ENCODE assay signal across 17 mouse cellular contexts in the genomic region with DNA sequence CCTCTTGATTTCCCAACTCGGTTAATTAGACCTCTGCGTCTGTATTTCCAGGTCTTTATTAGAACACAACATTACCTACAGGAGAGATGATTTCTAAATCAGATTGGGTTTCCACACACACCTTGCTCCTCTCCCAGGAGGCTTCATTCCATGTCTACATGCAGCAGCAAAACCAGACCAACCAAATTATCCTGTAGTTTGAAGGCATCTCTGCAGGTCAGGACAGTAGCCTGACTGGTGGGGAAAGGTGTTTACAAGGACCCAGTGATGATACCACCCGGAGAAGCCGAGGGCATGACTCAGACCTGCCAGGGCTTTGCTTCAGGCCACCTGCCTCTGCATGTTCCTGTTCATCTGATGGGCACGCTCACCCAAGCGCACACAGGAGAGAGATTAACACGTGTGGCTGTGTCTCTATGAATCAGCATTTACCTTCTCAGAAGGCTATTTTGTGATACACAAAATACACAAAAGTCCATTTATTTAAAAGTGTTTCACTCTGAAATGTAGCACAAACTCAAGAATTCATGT.
DNase-seq lines count a peak whose midpoint lies in the region; ATAC-seq lines count a peak whose summit lies in the region.
"Had no signal": no experiment of that assay in that cellular context is flagged by ENCODE, and none has a peak within 500 bp of the region (broad histone marks: within the 10 kb centered on the region; RNA-seq: fewer than 3 reads in every experiment).

No protein-coding gene starts in this region.

- H3K9me3 ChIP-seq in limb, embryonic 12.5 days: no peaks in the 10 kb centered on the region
- H3K9me3 ChIP-seq in limb, embryonic 10.5 days (replicated peaks): no peaks in the 10 kb centered on the region
- no peaks in the 10 kb centered on the region for H3K9me3 ChIP-seq in forebrain, embryonic 16.5 days (ENCODE audit: control insufficient read depth, low read length)
- H3K9me3 ChIP-seq: heart, embryonic 10.5 days; midbrain, embryonic 13.5 days had no signal

- no peaks in the 10 kb centered on the region for H3K27me3 ChIP-seq in limb, embryonic 12.5 days
- peaks cover 5% of the 10 kb centered on the region; the same call in 1 of the 2 replicates for H3K27me3 ChIP-seq in limb, embryonic 10.5 days (ENCODE audit: low read depth, poor library complexity, severe bottlenecking)
- H3K27me3 ChIP-seq in forebrain, embryonic 16.5 days (replicated peaks; ENCODE audit: control insufficient read depth, insufficient read depth, low read length): no peaks in the 10 kb centered on the region
- H3K27me3 ChIP-seq: midbrain, embryonic 13.5 days had no signal

- whole genome bisulfite sequencing in limb, embryonic 12.5 days: 79% methylated on average over 7 of the region's 7 CpGs
- WGBS in limb, embryonic 10.5 days: 86% methylated on average over 7 of the region's 7 CpGs
- WGBS in forebrain, embryonic 16.5 days: 50% methylated on average over 7 of the region's 7 CpGs

- H3K4me1 ChIP-seq in limb, embryonic 12.5 days (replicated peaks): peaks cover 48% of the 10 kb centered on the region
- peaks cover 31% of the 10 kb centered on the region for H3K4me1 ChIP-seq in limb, embryonic 10.5 days
- H3K4me1 ChIP-seq in forebrain, embryonic 16.5 days (replicated peaks; ENCODE audit: control insufficient read depth, insufficient read depth, low read length): peaks cover 28% of the 10 kb centered on the region
- H3K4me1 ChIP-seq: heart, embryonic 10.5 days had no signal

- no peak overlapping the region for H3K4me3 ChIP-seq in limb, embryonic 12.5 days (replicated peaks)
- H3K4me3 ChIP-seq in limb, embryonic 10.5 days: no peak overlapping the region
- H3K4me3 ChIP-seq in forebrain, embryonic 16.5 days (replicated peaks; ENCODE audit: low read length): no peak overlapping the region
- H3K4me3 ChIP-seq: heart, embryonic 10.5 days; midbrain, embryonic 13.5 days had no signal

- no peak for DNase-seq in limb, embryonic 10.5 days (ENCODE audit: low spot score)
- DNase-seq in brain, adult 2 months (ENCODE audit: low read depth, low spot score): peak; percentile 42
- DNase-seq in cerebellum, postnatal 25 days: peak; percentile 45 to 56
- no peak for DNase-seq in right cerebral cortex, postnatal 36 days (ENCODE audit: low spot score in 2 of 2)
- no peak for DNase-seq in adrenal gland, postnatal 25 days
- DNase-seq: adrenal gland, postnatal 36 days; gastrocnemius, postnatal 25 days; heart, postnatal 10 days had no signal

- 0 out of 2 replicates have a peak overlapping the region, but pooled peaks have one; percentile 42 for H3K27ac ChIP-seq in limb, embryonic 12.5 days
- no peak overlapping the region for H3K27ac ChIP-seq in limb, embryonic 10.5 days
- peak overlapping the region; percentile 33 for H3K27ac ChIP-seq in forebrain, embryonic 16.5 days (ENCODE audit: low read length)
- H3K27ac ChIP-seq: heart, embryonic 10.5 days; hindbrain, embryonic 14.5 days; kidney, postnatal 0 days; liver, embryonic 14.5 days had no signal

- H3K4me2 ChIP-seq in limb, embryonic 12.5 days: no peak overlapping the region
- H3K4me2 ChIP-seq in forebrain, embryonic 16.5 days (ENCODE audit: low read length): peak overlapping the region; percentile 16; the same call in 1 of the 2 replicates
- H3K4me2 ChIP-seq: hindbrain, embryonic 14.5 days; midbrain, embryonic 13.5 days had no signal

- peaks cover 7% of the 10 kb centered on the region; the same call in 1 of the 2 replicates for H3K36me3 ChIP-seq in limb, embryonic 12.5 days
- H3K36me3 ChIP-seq in limb, embryonic 10.5 days: no peaks in the 10 kb centered on the region
- H3K36me3 ChIP-seq in forebrain, embryonic 16.5 days (ENCODE audit: control insufficient read depth, insufficient read depth): no peaks in the 10 kb centered on the region
- H3K36me3 ChIP-seq: heart, embryonic 10.5 days; midbrain, embryonic 13.5 days had no signal

- no peak overlapping the region for H3K9ac ChIP-seq in limb, embryonic 12.5 days (replicated peaks)
- H3K9ac ChIP-seq in forebrain, embryonic 16.5 days (replicated peaks; ENCODE audit: low read depth, low read length): no peak overlapping the region
- H3K9ac ChIP-seq: hindbrain, embryonic 14.5 days; liver, embryonic 14.5 days; midbrain, embryonic 13.5 days had no signal

- no peak for ATAC-seq in limb, embryonic 12.5 days (ENCODE audit: insufficient number of reproducible peaks, insufficient read depth, low FRiP score, low TSS enrichment, low read depth)
- ATAC-seq in forebrain, embryonic 16.5 days: no peak
- no peak for ATAC-seq in CD4-positive, CD25-positive, alpha-beta regulatory T cell, adult 4 months
- ATAC-seq: intestine, postnatal 0 days; midbrain, embryonic 13.5 days had no signal

Comparison
In these comparisons a context has a peak if more than half of its experiments do, and no peak if none do; other contexts are left out.
1. DNase-seq: peak in brain, adult 2 months (single experiment) and cerebellum, postnatal 25 days (2 of 2); none in limb, embryonic 10.5 days (single experiment), right cerebral cortex, postnatal 36 days (0 of 2) and adrenal gland, postnatal 25 days (single experiment).